8 mouse cellular contexts compared by ENCODE assay signal in genomic region chrX:157597585-157598185, GRCm38 (mm10). TPM values are rescaled to one million over a fixed set of nuclear protein-coding genes. Genes with fewer than 3 reads are reported as not detected.
A peak's percentile ranks its signal among the peaks of the same experiment; 100 is the strongest.
DNase-seq lines count a peak whose midpoint lies in the region; ATAC-seq and TF ChIP-seq lines count a peak whose summit lies in the region.

No protein-coding gene starts in this region.

- H3K27ac ChIP-seq in heart, adult 2 months, result peak overlapping the region; percentile 85
- H3K27ac ChIP-seq in ES-Bruce4 (ENCODE audit: insufficient read depth, low read length), result peak overlapping the region; percentile 97
- peak overlapping the region; percentile 80 for H3K27ac ChIP-seq in forebrain, embryonic 11.5 days (ENCODE audit: low read depth, low read length)
- peak overlapping the region; percentile 95 for H3K27ac ChIP-seq in limb, embryonic 12.5 days

- no peak for DNase-seq in heart, adult 2 months
- DNase-seq in heart, postnatal 25 days (ENCODE audit: low spot score), result no peak
- DNase-seq in forebrain, embryonic 11.5 days (ENCODE audit: low spot score), result no peak
- no peak for DNase-seq in adrenal gland, adult 18-20 months (ENCODE audit: low spot score in 2 of 2)
- no peak for DNase-seq in thymus, postnatal 25 days

- no peaks in the 10 kb centered on the region for H3K79me2 ChIP-seq in heart, adult 2 months (replicated peaks; ENCODE audit: control insufficient read depth, insufficient read depth, low read length)

- H3K36me3 ChIP-seq in heart, adult 2 months (ENCODE audit: control insufficient read depth, insufficient read depth, low read length), result no peaks in the 10 kb centered on the region
- no peaks in the 10 kb centered on the region for H3K36me3 ChIP-seq in ES-Bruce4 (ENCODE audit: control insufficient read depth, insufficient read depth, low read length, poor library complexity, severe bottlenecking)
- H3K36me3 ChIP-seq in forebrain, embryonic 11.5 days (ENCODE audit: control insufficient read depth, insufficient read depth, low read length), result no peaks in the 10 kb centered on the region
- H3K36me3 ChIP-seq in limb, embryonic 12.5 days, result no peaks in the 10 kb centered on the region

- ATAC-seq in forebrain, embryonic 11.5 days (replicated peaks; ENCODE audit: low FRiP score), result no peak; the same call in 1 of the 2 replicates
- ATAC-seq in limb, embryonic 12.5 days (ENCODE audit: insufficient number of reproducible peaks, insufficient read depth, low FRiP score, low TSS enrichment, low read depth), result no peak
- 0 out of 2 replicates have a peak, but pooled peaks have one; percentile 53 for ATAC-seq in monocyte, adult 5-6 weeks (replicated peaks; ENCODE audit: insufficient number of reproducible peaks, low FRiP score, low TSS enrichment, poor library complexity, severe bottlenecking)

- H3K27me3 ChIP-seq in heart, adult 2 months (ENCODE audit: control insufficient read depth, insufficient read depth, low read length), result no peaks in the 10 kb centered on the region
- H3K27me3 ChIP-seq in ES-Bruce4 (ENCODE audit: control insufficient read depth, insufficient read depth, low read length, poor library complexity, severe bottlenecking), result no peaks in the 10 kb centered on the region
- no peaks in the 10 kb centered on the region for H3K27me3 ChIP-seq in forebrain, embryonic 11.5 days (ENCODE audit: control insufficient read depth, insufficient read depth, low read length)
- peaks cover 6% of the 10 kb centered on the region; the same call in 1 of the 2 replicates for H3K27me3 ChIP-seq in limb, embryonic 12.5 days

- H3K4me3 ChIP-seq in heart, adult 2 months, result peak overlapping the region; percentile 63
- H3K4me3 ChIP-seq in ES-Bruce4 (ENCODE audit: low read depth, low read length), result peak overlapping the region; percentile 89
- H3K4me3 ChIP-seq in forebrain, embryonic 11.5 days (ENCODE audit: low read depth, low read length), result peak overlapping the region; percentile 55
- peak overlapping the region; percentile 55 for H3K4me3 ChIP-seq in limb, embryonic 12.5 days (replicated peaks)

- intact Hi-C loops in heart, adult 2 months (cut with DNase I), result loop anchor here (2.0 to 5.0 kb wide), 2 partner anchors 35 to 105 kb away; partner anchors contain the start of gene Sms
- intact Hi-C loops in heart, postnatal 25 days (cut with DNase I), result no loop called here

- peak overlapping the region; percentile 100 for H3K9ac ChIP-seq in heart, adult 2 months (ENCODE audit: low read depth, low read length)
- peak overlapping the region; percentile 97 for H3K9ac ChIP-seq in ES-Bruce4 (ENCODE audit: low read depth, poor library complexity, severe bottlenecking)
- peak overlapping the region; percentile 84 for H3K9ac ChIP-seq in forebrain, embryonic 11.5 days (ENCODE audit: low read length)
- H3K9ac ChIP-seq in limb, embryonic 12.5 days (replicated peaks), result peak overlapping the region; percentile 77

- peaks cover 3% of the 10 kb centered on the region for H3K4me1 ChIP-seq in heart, adult 2 months (ENCODE audit: control insufficient read depth, insufficient read depth, low read length)
- H3K4me1 ChIP-seq in ES-Bruce4 (ENCODE audit: control insufficient read depth, insufficient read depth, low read length), result peaks cover 1% of the 10 kb centered on the region
- no peaks in the 10 kb centered on the region; the same call in 1 of the 2 replicates for H3K4me1 ChIP-seq in forebrain, embryonic 11.5 days (replicated peaks; ENCODE audit: control insufficient read depth, insufficient read depth, low read length)
- no peaks in the 10 kb centered on the region for H3K4me1 ChIP-seq in limb, embryonic 12.5 days (replicated peaks)

- no peak for TF ChIP-seq EP300 in heart, adult 2 months (IDR thresholded peaks at IDR 0.05; ENCODE audit: insufficient read depth, low read depth, low read length)
- TF ChIP-seq EP300 in ES-Bruce4 (IDR thresholded peaks at IDR 0.05; ENCODE audit: insufficient read depth, low read depth, low read length), result no peak

- peak overlapping the region; percentile 51; the same call in 1 of the 2 replicates for H3K4me2 ChIP-seq in forebrain, embryonic 11.5 days (ENCODE audit: low read depth, low read length, severe bottlenecking)
- peak overlapping the region; percentile 53 for H3K4me2 ChIP-seq in limb, embryonic 12.5 days

- no peaks in the 10 kb centered on the region for H3K9me3 ChIP-seq in ES-Bruce4 (replicated peaks; ENCODE audit: control insufficient read depth, insufficient read depth, low read length, poor library complexity, severe bottlenecking)
- no peaks in the 10 kb centered on the region for H3K9me3 ChIP-seq in forebrain, embryonic 11.5 days (ENCODE audit: control insufficient read depth, low read length)
- H3K9me3 ChIP-seq in limb, embryonic 12.5 days, result no peaks in the 10 kb centered on the region

- WGBS in heart, adult 2 months, result 16% methylated on average over 17 of the region's 17 CpGs
- 21% methylated on average over 17 of the region's 17 CpGs for WGBS in forebrain, embryonic 11.5 days
- 18% methylated on average over 17 of the region's 17 CpGs for WGBS in limb, embryonic 12.5 days

- TF ChIP-seq CTCF in heart, adult 2 months (IDR thresholded peaks at IDR 0.05), result no peak
- no peak for TF ChIP-seq CTCF in ES-Bruce4 (IDR thresholded peaks at IDR 0.05; ENCODE audit: low read depth, low read length)

- TF ChIP-seq POLR2A in heart, adult 2 months (IDR thresholded peaks at IDR 0.05; ENCODE audit: insufficient read depth, low read depth, low read length), result no peak
- no peak for TF ChIP-seq POLR2A in ES-Bruce4 (IDR thresholded peaks at IDR 0.05; ENCODE audit: insufficient read depth, low read length)

RNA-seq across cellular contexts. Expression of gene Mbtps2, which starts 0.8 kb away (rescaled TPM):
- total RNA-seq in heart, adult 2 months (2021), result 10 to 100 TPM; 12.5 to 16.0 TPM
- polyA plus RNA-seq in heart, adult 2 months (2012; rRNA removed), result 9.0 and 22.4 TPM in 2 replicates
- total RNA-seq in heart, postnatal 25 days (2021), result 10 to 100 TPM; 10.7 to 12.2 TPM
- 56.4 and 59.8 TPM in 2 replicates for polyA plus RNA-seq in ES-Bruce4 (2011; ENCODE audit: insufficient read depth, insufficient read length, low read depth, missing spikeins)
- polyA plus RNA-seq in forebrain, embryonic 11.5 days (2014; fragmentation: Nextera tagmentation; extraction: Ambion mirVana), result 21.8 and 30.7 TPM in 2 replicates
- polyA plus RNA-seq in limb, embryonic 12.5 days (2016; fragmentation: Nextera tagmentation; extraction: Ambion mirVana), result 27.3 and 29.4 TPM in 2 replicates
- 11.7 to 15.9 TPM (median 11.7 TPM) in 3 replicates for total RNA-seq in monocyte, adult 5-6 weeks (2017)
- total RNA-seq in adrenal gland, adult 18-20 months (2021), result 10 to 100 TPM; 14.3 to 24.8 TPM

RNA-seq across cellular contexts. Expression of gene Yy2, which starts 28.9 kb away (rescaled TPM):
- 1 to 10 TPM; 1.0 to 1.9 TPM for total RNA-seq in heart, adult 2 months (2021)
- polyA plus RNA-seq in heart, adult 2 months (2012; rRNA removed), result not detected in 2 replicates
- under 1 TPM; 0.22 to 0.39 TPM for total RNA-seq in heart, postnatal 25 days (2021)
- polyA plus RNA-seq in ES-Bruce4 (2011; ENCODE audit: insufficient read depth, insufficient read length, low read depth, missing spikeins), result 4.4 and 5.5 TPM in 2 replicates
- polyA plus RNA-seq in forebrain, embryonic 11.5 days (2014; fragmentation: Nextera tagmentation; extraction: Ambion mirVana), result 5.4 and 6.9 TPM in 2 replicates
- polyA plus RNA-seq in limb, embryonic 12.5 days (2016; fragmentation: Nextera tagmentation; extraction: Ambion mirVana), result 5.8 and 6.3 TPM in 2 replicates
- total RNA-seq in monocyte, adult 5-6 weeks (2017), result 0.86 to 7.4 TPM (median 4.1 TPM) in 3 replicates
- total RNA-seq in adrenal gland, adult 18-20 months (2021), result under 1 TPM; 0.27 to 0.67 TPM
